Mouse (Mus musculus) CH12.LX (cell line): ENCODE measurements around the gene Neb. TPM values are rescaled to one million over a fixed set of nuclear protein-coding genes. Genes with fewer than 3 reads are reported as not detected.

Experiments
- DNase-seq: peaks from one replicate; pipeline ENCODE4 v3.0.0-alpha.2; 2013; ENCODE audit errors: extremely low read depth
- H3K27ac ChIP-seq: 2 replicates; pipeline ENCODE4 v1.5.1; 2012; ENCODE audit warnings: low read depth, mild to moderate bottlenecking, control low read depth, moderate library complexity; ENCODE audit not compliant: insufficient read depth
- H3K27me3 ChIP-seq: replicated peaks from 2 replicates; pipeline ENCODE3; 2012; ENCODE audit warnings: inconsistent platforms
- H3K36me3 ChIP-seq, 2 experiments: replicated peaks in 1 of 2; 2 replicates each; pipeline versions ENCODE3 to v1.6.1; 2012; ENCODE audit warnings: inconsistent platforms in 1 of 2, low read length in 1 of 2, mild to moderate bottlenecking in 1 of 2, mixed read lengths in 1 of 2, moderate library complexity in 1 of 2; ENCODE audit not compliant: control insufficient read depth in 1 of 2, insufficient read depth in 1 of 2
- H3K4me1 ChIP-seq, 2 experiments: 2 replicates each; pipeline ENCODE4 v1.6.1; 2012; ENCODE audit warnings: inconsistent platforms in 1 of 2, moderate library complexity in 1 of 2; ENCODE audit not compliant: insufficient read depth in 2 of 2, control insufficient read depth in 1 of 2
- H3K4me2 ChIP-seq: 2 replicates; pipeline ENCODE4 v1.6.1; 2012; ENCODE audit warnings: low read depth, mild to moderate bottlenecking, control low read depth; ENCODE audit not compliant: poor library complexity, insufficient read depth, severe bottlenecking
- H3K4me3 ChIP-seq, 3 experiments: fragments of 150-350 bp in 1 of 3; sonication (generic) in 1 of 3; replicated peaks in 1 of 3; 2 replicates each; pipeline versions ENCODE3 to v1.5.1; 2011 to 2012; ENCODE audit warnings: low read depth in 2 of 3, low read length in 2 of 3, mild to moderate bottlenecking in 2 of 3, moderate library complexity in 2 of 3, control low read depth in 1 of 3, improper control_type of control experiment in 1 of 3, inconsistent platforms in 1 of 3, mixed read lengths in 1 of 3; ENCODE audit not compliant: poor library complexity in 1 of 3
- H3K79me2 ChIP-seq: replicated peaks from 2 replicates; pipeline ENCODE4 v1.6.1; 2012; ENCODE audit warnings: mild to moderate bottlenecking, moderate library complexity; ENCODE audit not compliant: control insufficient read depth, poor library complexity, insufficient read depth, severe bottlenecking; ENCODE audit errors: extremely low read depth
- H3K9ac ChIP-seq: 2 replicates; pipeline ENCODE4 v1.6.1; 2012; ENCODE audit warnings: low read depth, mild to moderate bottlenecking, control low read depth, moderate library complexity; ENCODE audit not compliant: insufficient read depth
- H3K9me3 ChIP-seq: replicated peaks from 2 replicates; pipeline ENCODE3; 2012; ENCODE audit warnings: low read length, inconsistent platforms, mixed read lengths
- CTCF ChIP-seq, 2 experiments: IDR thresholded peaks in 1 of 2; conservative IDR thresholded peaks in 1 of 2; 2 replicates each; pipeline ENCODE4 v1.5.1; 2011 to 2012; ENCODE audit warnings: low read depth in 2 of 2, low read length in 2 of 2, improper control_type of control experiment in 1 of 2, inconsistent platforms in 1 of 2, mild to moderate bottlenecking in 1 of 2, moderate library complexity in 1 of 2
- E2F4 ChIP-seq: IDR thresholded peaks from 2 replicates; pipeline ENCODE4 v1.6.1; 2011; ENCODE audit warnings: low read depth, low read length, improper control_type of control experiment; ENCODE audit not compliant: insufficient replicate concordance
- ELF1 ChIP-seq: IDR thresholded peaks from 2 replicates; pipeline ENCODE4 v1.6.1; 2014; ENCODE audit warnings: low read depth, mild to moderate bottlenecking, inconsistent platforms, low read length, improper control_type of control experiment
- GABPA ChIP-seq: IDR thresholded peaks from 2 replicates; pipeline ENCODE4 v1.6.1; 2012; ENCODE audit warnings: low read depth, low read length, improper control_type of control experiment, inconsistent platforms; ENCODE audit not compliant: insufficient replicate concordance
- IRF4 ChIP-seq: IDR thresholded peaks from 2 replicates; pipeline ENCODE4 v1.6.1; 2014; ENCODE audit warnings: low read depth, mild to moderate bottlenecking, inconsistent platforms, low read length, improper control_type of control experiment
- JUN ChIP-seq: IDR thresholded peaks from 2 replicates; pipeline ENCODE4 v1.6.1; 2011; ENCODE audit warnings: low read depth, mild to moderate bottlenecking, low read length, improper control_type of control experiment, moderate library complexity; ENCODE audit not compliant: insufficient read depth
- JUND ChIP-seq: conservative IDR thresholded peaks from 2 replicates; pipeline ENCODE4 v1.6.1; 2011; ENCODE audit warnings: low read depth, low read length, improper control_type of control experiment
- KAT2A ChIP-seq: IDR thresholded peaks from 2 replicates; pipeline ENCODE4 v1.6.1; 2012; ENCODE audit warnings: low read length, improper control_type of control experiment, inconsistent platforms; ENCODE audit not compliant: insufficient replicate concordance
- MAFK ChIP-seq: IDR thresholded peaks from 2 replicates; pipeline ENCODE4 v1.6.1; 2011; ENCODE audit warnings: low read length, improper control_type of control experiment; ENCODE audit not compliant: insufficient replicate concordance
- MAX ChIP-seq: IDR thresholded peaks from 2 replicates; pipeline ENCODE4 v1.6.1; 2011; ENCODE audit warnings: low read length, improper control_type of control experiment
- MAZ ChIP-seq: IDR thresholded peaks from 2 replicates; pipeline ENCODE4 v1.6.1; 2012; ENCODE audit warnings: low read depth, mild to moderate bottlenecking, inconsistent platforms, low read length, improper control_type of control experiment, moderate library complexity
- MYC ChIP-seq: IDR thresholded peaks from 2 replicates; pipeline ENCODE4 v1.6.1; 2011; ENCODE audit warnings: low read depth, mild to moderate bottlenecking, improper control_type of control experiment, low read length
- RCOR1 ChIP-seq: conservative IDR thresholded peaks from 2 replicates; pipeline ENCODE4 v1.6.1; 2012; ENCODE audit warnings: low read depth, mild to moderate bottlenecking, inconsistent platforms, low read length, improper control_type of control experiment
- SIN3A ChIP-seq: IDR thresholded peaks from 2 replicates; pipeline ENCODE4 v1.6.1; 2012; ENCODE audit warnings: low read length, improper control_type of control experiment, inconsistent platforms
- TCF12 ChIP-seq: IDR thresholded peaks from 2 replicates; pipeline ENCODE4 v1.6.1; 2014; ENCODE audit warnings: low read depth, mild to moderate bottlenecking, inconsistent platforms, low read length, improper control_type of control experiment
- USF2 ChIP-seq: conservative IDR thresholded peaks from 2 replicates; pipeline ENCODE4 v1.6.1; 2011; ENCODE audit warnings: low read depth, low read length, improper control_type of control experiment
- ZC3H11A ChIP-seq: IDR thresholded peaks from 2 replicates; pipeline ENCODE4 v1.6.1; 2012; ENCODE audit warnings: low read depth, mild to moderate bottlenecking, inconsistent platforms, low read length, improper control_type of control experiment
- ZMIZ1 ChIP-seq: IDR thresholded peaks from 2 replicates; pipeline ENCODE4 v1.6.1; 2012; ENCODE audit warnings: low read depth, mild to moderate bottlenecking, inconsistent platforms, low read length, improper control_type of control experiment
- dilution Hi-C: fragments of 300-500 bp; cut with MboI; formaldehyde crosslinking; loops from 2 replicates; pipeline ENCODE4 v1.14.3; 2020; ENCODE audit warnings: low sequenced_read_pairs; ENCODE audit not compliant: extremely low pct_unique_long_range_greater_than_20kb, extremely low pct_ligation_motif_present
- in situ Hi-C: fragments of 300-500 bp; cut with MboI; formaldehyde crosslinking; loops from 3 replicates; pipeline ENCODE4 v1.14.3; 2019; ENCODE audit warnings: low sequenced_read_pairs, low pct_ligation_motif_present, low pct_unique_long_range_greater_than_20kb, mixed read lengths
- polyA plus RNA-seq: library from polyadenylated mRNA; unstranded; fragments of >175 nt; gene quantifications from 2 replicates; pipeline ENCODE4 v1.2.1, GENCODE M21; 2012; ENCODE audit warnings: low read depth; ENCODE audit not compliant: insufficient read length
- total RNA-seq, 2 experiments: library from RNA; depleted of rRNA; stranded (reverse); fragments of 300-350 nt in 1 of 2; fragments of >200 nt in 1 of 2; gene quantifications; 2 replicates each; pipeline ENCODE4 v1.2.3; 2012 to 2014

The Neb gene
- total and polyA plus RNA-seq, 3 experiments = 1.5 to 1.8 (median 1.7) TPM

GRCm38 (mm10) chr2:52335556-52335955 is 42.7 kb downstream of the Neb start:
- H3K4me2 ChIP-seq = no peak overlapping the region
- no peaks in the 10 kb centered on the region for H3K79me2 ChIP-seq
- no peak for DNase-seq
- TF ChIP-seq MAX = no peak
- TF ChIP-seq USF2 = no peak
- TF ChIP-seq CTCF (conservative IDR thresholded peaks at IDR 0.05 in 1 of 2, IDR thresholded peaks at IDR 0.05 in 1 of 2; ENCODE audit: low read depth in 2 of 2, low read length in 2 of 2) = no peak
- no peak for TF ChIP-seq E2F4
- TF ChIP-seq MAZ = no peak
- TF ChIP-seq IRF4 = no peak
- dilution Hi-C loops = no loop called here
- no peaks in the 10 kb centered on the region for H3K27me3 ChIP-seq
- H3K4me3 ChIP-seq = no peak overlapping the region
- no peaks in the 10 kb centered on the region for H3K36me3 ChIP-seq
- H3K27ac ChIP-seq = no peak overlapping the region
- H3K9ac ChIP-seq = no peak overlapping the region
- H3K9me3 ChIP-seq = no peaks in the 10 kb centered on the region
- peaks cover 0 to 5% of the 10 kb centered on the region in 2 experiments; a peak in 2 of 4 replicates for H3K4me1 ChIP-seq
- in situ Hi-C loops = no loop called here

- peaks cover 0 to 5% of the 10 kb centered on the region in 2 experiments; a peak in 2 of 4 replicates for H3K4me1 ChIP-seq
- H3K27me3 ChIP-seq = no peaks in the 10 kb centered on the region
- TF ChIP-seq JUND = no peak
- TF ChIP-seq ZC3H11A = no peak
- TF ChIP-seq TCF12 = no peak
- TF ChIP-seq KAT2A = no peak
- no peak for TF ChIP-seq ZMIZ1
- TF ChIP-seq MYC = no peak
- no peak for TF ChIP-seq GABPA
- TF ChIP-seq RCOR1 = no peak
- no peak for TF ChIP-seq ELF1
- TF ChIP-seq MAX = no peak
- no peak for TF ChIP-seq MAFK
- no peak for TF ChIP-seq JUN
- TF ChIP-seq SIN3A = no peak
Observed at GRCm38 (mm10) chr2:52335087-52335486, 43.2 kb downstream of the Neb start.

More at GRCm38 (mm10) chr2:52335087-52335486, 43.2 kb downstream of the Neb start:
- in situ Hi-C loops = no loop called here
- Histone ChIP-seq H3K9ac (no peak overlapping the region), H3K9me3 (no peaks in the 10 kb centered on the region), H3K36me3 (no peaks in the 10 kb centered on the region), H3K27ac (no peak overlapping the region), H3K4me2 (no peak overlapping the region), H3K4me3 (no peak overlapping the region), H3K79me2 (no peaks in the 10 kb centered on the region)
- dilution Hi-C loops = no loop called here
- no peak for DNase-seq
